Mouse (Mus musculus): ENCODE measurements at regions not wholly inside any gene's neighbourhood (a gene's known extent, or its start where the extent isn't known, plus 50 kb on each side); places are given as distances from the start of the nearest gene placed in this dataset.

DNA sequence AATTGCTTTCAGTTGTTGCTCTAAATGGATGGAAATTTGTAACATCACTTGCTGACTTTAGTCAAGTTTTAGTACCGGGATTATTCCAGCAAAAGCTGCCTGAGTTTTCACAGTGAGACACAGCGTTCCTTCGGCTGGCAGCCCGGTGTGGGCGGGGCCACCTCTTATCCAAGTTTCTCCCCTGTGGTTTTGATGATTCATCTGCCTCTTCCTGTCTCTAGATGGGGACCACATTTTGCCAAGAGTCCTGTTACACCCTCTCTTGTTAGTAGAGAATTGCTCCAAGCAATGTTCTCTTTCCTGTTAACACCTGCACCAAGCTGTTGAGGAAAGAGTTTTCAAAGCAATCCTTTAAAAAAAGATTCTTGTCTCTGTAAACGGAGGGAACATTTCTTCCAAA is 254.2 kb upstream of the Gm5148 start:
- DNase-seq (ENCODE audit: low spot score in 2 of 2), result peak; percentile 64 to 77

DNA sequence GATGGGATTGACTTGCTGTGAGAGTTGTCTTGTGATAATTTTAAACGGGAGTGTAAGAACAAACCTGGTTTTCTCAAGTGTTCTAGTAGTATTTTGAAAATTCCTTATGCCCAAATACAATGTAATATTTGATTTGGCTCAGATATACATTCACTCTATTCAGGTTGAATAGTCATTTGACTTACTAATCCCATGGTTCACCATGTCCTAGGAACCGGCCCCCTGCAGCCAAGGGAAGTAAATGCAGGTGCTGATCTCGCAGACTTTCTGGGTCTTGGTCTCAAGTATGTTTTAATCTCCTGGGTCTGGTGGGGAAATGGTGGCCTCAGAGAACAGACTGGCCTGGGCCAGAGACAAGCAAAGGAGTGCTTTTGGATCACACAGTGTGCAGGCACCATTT is 253.2 kb upstream of the Gm5148 start:
- DNase-seq (ENCODE audit: low spot score in 2 of 2), result no peak

DNA sequence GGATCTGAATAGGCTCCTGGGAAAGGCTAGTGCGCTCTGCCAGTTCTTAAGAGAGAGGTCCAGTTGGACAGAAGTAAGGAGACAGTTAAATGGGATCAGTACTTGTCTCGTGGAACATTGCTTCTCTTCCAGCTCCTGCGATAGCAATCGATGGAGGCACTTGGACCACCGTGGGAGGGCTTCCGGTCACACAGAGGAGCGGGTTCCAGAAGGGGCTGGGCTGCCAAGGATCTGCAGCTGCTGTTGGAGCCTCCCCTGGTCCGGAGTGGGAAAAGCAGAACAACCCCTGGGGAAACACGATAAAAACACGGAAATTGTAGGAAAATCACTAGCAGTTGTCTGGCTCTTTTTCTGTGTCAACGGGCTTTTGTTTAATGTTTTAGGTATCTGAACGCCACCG is 252.3 kb upstream of the Gm5148 start:
- DNase-seq (ENCODE audit: low spot score in 2 of 2), result peak; percentile 75 to 87

DNA sequence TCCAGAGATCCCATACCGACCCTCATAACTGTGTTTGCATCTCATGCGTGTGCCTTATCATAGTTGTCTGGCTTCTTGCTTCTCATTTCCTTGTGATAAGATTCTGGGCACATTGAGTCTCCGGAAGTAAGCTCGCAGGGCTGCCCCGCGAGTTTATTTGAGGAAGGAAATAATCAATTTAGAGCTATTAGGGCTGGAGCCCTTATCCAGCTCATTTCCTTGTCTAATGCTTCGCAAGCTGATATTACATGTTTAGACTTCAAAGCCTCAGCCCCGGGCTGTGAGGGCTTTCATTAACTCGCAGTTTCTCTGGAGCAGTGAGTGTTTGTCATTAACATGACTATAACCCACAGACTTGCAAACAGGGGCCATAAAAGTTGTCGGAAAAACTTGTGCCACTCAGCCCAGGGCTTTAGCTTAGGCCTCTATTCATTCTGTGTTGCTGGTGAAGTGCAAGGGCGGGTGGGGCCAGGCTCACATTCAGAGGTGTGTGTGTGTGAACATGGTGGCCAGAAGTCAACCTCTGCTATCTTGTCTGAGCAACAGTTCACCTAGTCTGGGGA is 251.0 kb upstream of the Gm5148 start:
- DNase-seq (ENCODE audit: low spot score in 2 of 2), result no peak

DNA sequence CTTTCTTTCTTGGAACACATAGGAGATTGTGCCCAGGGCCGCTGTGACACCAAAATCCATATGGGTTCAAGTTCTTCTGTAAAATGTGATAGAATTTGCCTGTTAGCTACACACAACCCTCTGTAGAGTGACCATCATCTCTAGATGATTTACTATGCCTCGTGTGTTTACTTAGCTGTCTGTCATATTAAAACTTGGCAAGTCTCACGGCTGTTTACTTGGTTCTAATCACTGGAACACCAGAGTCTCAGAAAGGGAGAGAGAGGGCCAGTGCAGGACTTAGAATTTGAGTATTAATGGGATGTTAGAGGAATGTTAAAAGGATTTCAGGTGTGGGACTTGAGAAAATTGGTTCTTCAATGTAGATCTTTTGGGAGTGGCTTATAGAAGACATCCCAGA is 248.6 kb upstream of the Gm5148 start:
- DNase-seq (ENCODE audit: low spot score in 2 of 2), result no peak

DNA sequence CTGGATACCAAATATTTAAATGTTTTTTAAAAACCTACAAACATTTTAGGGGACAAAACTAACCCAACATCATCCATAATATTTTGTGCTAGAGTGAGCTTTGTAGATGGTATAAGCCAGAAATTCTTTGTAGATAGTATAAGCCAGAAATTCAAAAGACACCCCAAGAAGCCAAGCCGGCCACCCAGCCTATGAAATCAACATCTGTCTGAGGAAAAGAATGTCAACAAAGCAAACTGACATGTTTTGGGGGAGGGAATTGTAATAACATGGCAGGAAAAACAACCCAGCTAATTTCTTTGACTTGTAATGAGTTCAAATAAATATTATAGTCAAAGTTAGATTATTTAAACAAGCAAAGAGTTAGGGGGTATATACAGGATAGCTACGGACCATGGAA is 246.9 kb upstream of the Gm5148 start:
- no peak for DNase-seq (ENCODE audit: low spot score in 2 of 2)

DNA sequence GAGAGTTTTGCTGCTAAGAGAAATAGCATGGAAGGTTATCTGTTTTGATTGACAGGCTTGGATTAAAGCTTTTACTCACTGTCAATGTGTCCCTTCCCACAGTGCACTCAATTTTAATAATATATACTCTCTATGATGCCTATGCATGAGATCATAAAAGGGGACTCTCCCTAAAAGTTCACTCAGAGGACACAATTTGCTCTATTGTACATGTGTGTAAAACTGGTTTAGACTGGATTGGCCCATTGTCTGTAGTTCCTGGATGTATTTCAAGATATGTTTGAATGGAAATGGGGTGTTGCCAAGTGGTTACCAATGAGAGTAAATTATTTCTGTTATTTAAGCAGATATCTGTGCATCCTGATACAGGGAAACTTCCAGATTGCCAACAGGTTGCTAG is 244.4 kb upstream of the Gm5148 start:
- DNase-seq (ENCODE audit: low spot score in 2 of 2), result no peak

DNA sequence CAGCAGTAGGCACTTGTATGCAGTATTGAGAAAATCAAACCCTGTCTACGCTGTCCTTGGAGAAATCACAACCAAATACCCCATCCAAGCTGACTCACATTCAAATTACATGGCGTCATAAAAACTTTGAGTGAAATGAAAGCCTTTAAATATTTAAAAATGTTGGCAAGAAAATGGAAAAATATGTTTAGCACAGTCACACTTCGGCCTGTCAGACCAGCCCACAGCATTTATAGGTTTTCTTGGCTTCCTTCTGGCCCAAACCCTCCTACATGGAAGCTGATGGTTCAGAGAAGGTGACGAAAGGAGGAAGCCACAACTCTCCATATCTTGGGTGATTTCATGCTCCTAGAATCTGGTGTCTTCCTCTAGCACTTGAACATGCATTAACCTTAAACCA is 240.9 kb upstream of the Gm5148 start:
- no peak for DNase-seq (ENCODE audit: low spot score in 2 of 2)

DNA sequence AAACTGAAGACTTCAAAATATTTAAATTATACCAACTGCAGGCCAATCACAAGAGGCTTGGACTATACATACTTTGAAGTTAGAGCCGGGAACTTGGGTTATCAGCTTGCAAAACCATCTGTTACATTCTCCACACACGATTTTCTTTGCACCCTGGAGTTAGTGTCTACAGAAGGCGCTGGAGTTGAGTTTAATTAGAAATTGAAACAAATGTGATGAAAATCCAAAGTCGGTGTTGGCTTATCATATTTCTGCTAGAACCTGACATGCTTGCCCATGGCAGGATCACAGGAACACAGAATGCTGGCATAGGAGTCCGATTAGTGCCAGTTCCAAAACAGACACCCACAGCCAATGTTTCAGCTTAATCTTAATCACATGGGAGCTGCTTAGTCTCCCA is 239.8 kb upstream of the Gm5148 start:
- no peak for DNase-seq (ENCODE audit: low spot score in 2 of 2)

DNA sequence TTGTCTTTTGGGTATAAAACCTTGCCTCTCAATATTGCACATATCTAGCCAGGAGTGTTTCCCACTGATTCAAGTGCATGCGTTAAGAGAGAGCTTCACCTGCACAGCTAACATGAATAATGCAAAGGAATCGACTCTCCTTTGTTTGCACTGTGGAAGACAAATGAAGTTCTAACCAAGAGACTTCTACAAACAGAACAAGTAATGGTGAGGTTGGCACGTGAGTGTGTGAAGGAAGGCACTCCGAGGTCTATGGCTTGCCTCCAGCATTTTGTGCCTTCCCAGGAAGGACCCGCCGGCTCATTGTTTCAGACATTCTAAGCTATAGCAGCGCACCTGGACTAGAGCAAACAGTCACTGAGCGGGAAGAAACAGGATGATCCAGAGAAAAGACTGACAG is 238.5 kb upstream of the Gm5148 start:
- no peak for DNase-seq (ENCODE audit: low spot score in 2 of 2)

DNA sequence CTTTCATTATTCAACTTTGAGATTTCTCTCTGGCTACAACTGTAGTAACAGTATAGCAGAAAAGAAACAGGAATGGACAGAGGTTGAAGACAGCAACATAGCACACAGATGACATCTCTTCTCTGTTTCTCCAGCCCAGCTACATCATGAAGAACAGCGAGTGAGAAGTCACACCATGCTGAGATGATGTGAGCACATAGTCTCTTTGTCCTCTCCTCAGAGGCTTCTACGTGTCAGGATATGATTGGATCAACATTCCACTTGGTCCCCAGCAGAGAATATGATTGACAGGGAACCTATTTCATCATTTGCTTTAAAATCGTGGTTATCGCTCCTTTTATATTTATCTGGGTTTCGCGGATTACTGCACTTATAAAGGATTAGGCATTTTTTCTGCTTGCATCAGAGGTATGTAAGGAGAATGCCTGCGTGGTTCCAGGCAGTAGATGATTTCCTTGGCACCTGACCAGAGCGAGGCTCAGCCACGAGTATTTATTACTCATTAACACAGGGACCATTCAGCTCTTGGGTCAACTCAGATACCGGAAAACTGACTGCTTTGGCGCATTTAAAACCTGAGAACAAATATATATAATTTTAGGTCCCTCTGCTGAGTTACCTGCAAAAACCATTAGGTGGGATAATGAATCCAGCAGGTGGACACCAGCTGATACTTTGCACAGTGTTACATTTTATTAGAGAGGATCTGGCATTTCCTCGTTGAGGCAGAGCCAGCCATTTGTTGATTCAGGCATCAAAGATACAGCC is 237.9 kb upstream of the Gm5148 start:
- peak in 1 of 2 experiments; percentile 35 for DNase-seq (ENCODE audit: low spot score in 2 of 2)

DNA sequence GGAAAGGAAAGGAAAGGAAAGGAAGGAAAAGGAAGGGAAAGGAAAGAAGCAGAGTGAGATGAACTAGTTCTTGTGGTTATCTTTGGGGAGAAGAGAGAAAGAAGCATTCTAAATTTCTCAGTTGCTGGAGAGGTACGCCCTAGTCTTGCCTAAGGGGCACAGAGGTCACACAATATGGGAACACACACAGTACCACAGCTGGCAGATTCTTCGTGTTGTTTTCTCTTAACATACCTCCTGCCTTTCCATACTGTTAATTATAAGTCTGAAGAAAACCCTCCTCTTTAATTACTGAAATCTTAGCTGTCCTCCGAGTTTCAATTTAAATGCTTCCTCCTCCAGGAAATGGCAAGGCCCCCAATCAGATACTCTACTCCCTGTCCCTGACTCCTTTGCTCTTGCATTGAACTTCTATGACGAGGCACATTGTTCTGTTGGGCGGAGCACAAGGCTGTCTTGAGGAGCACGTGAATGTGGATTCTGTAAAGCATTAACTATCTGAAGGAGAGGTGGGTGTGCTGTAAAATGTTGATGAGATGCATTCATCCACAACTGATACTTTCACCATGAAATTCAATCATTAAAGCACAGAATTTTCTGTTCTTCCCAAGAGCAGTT is 234.2 kb upstream of the Gm5148 start:
- DNase-seq (ENCODE audit: low spot score in 2 of 2), result no peak

DNA sequence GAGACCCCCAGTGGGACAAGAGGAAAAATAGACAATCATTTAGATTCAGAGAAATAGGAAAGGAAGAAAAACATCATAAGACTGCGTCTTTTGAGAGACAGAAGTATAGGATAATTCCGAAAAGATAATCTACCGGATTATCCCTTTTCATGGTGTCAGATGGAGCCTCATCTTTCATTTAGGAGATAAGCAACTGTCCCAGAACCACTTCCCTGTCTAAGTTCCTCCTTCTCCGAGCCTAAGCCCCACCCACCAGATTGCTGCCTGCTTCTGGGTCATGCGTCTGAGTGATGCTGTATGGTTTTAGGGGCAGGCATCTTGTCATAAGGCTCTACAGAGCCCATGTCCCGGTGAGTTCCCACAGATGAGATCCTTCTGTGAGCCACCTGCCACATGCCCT is 232.3 kb upstream of the Gm5148 start:
- no peak for DNase-seq (ENCODE audit: low spot score in 2 of 2)

DNA sequence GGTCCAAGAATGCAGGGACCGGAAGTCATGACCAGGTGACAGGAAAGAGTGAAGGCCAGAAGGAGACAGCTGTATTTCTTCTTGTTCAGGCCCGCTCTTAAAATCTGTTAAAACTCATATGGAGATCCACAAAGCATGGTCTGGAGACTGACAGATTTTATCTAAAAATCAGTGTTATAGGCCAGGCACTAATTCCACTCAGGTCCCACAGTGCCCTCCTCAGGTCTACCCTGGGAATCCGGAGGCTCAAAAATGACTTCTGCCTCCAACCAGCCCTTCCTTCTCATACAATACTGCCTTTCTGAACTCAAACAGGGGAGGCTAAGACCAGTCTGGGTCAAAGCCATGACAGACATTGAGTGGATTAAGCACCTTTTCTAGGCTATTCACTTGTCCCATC is 228.6 kb upstream of the Gm5148 start:
- DNase-seq (ENCODE audit: low spot score in 2 of 2), result peak in 1 of 2 experiments; percentile 23

DNA sequence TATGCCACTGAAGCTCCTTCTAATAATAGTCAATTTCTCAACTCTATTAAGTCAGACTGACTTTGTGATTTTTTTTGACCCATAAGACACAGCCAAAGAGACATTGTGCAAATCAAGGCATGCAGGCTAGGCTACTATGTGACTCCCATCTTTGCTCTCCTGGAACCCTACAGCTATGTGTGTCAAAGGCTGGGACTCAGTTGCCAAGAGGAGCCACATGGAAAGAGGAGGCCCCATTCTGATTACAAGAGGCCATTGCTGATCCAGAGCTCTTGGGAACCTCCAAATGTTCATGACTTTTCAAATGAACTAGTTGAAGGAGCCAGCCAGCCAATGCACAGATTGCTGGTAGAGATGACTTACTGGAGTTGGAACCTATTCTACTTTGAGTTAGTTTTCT is 228.0 kb upstream of the Gm5148 start:
- no peak for DNase-seq (ENCODE audit: low spot score in 2 of 2)

DNA sequence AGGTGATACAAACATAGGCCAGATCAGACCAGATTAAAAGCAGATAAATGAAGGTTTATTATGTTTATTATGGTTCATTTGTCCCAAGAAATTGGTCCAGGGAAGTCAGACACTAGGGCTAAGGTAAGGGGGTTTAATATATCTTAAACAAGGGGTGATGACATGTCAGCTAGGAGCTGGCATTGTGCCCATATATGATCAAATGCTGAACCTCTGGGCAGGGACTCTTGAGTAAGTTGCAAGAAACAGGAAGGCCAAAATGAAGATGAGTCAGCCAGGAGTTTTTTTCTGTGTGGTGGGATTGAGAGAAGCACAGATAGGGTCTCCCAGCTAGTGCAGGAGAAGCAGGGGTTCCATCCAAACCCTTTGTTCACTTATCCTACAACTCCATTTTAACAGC is 219.4 kb upstream of the Gm5148 start:
- no peak for DNase-seq (ENCODE audit: low spot score in 2 of 2)

DNA sequence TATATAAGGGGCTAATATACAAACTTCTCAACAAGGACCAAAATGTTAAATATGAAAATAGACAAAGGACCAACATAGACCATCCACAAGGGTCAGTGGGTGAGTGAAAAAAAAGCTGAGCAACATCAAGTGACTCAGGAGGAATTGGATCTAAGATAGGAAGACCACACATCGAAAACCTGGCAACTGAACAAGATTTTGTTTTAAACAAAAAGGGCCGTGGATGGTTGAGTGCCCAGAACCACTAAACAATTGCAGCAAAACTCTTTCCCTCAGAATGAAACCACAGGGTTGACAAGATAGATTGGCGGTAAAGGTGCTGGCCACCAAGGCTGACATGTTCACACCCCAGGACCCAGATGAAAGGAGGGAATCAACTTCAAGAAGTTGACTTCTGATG is 215.7 kb upstream of the Gm5148 start:
- DNase-seq (ENCODE audit: low spot score in 2 of 2), result no peak

DNA sequence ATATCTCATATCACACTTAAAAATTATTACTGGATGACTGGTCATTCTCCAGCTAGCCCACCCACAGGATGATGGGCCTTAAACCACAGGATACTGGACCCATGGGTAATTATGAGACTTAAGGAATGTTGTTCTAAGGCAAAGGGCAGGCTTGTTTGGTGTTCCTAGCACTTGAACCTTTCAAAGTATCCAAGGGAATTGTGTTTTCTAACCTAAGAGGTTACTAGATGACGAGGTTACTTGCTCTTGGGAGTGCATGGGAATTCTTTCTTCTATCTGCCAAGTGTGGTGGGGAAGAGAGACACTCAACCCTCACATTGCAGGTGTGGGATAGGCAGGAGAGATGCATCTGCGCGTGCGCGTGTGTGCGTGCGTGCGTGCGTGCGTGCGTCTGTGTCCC is 214.6 kb upstream of the Gm5148 start:
- DNase-seq (ENCODE audit: low spot score in 2 of 2), result no peak

DNA sequence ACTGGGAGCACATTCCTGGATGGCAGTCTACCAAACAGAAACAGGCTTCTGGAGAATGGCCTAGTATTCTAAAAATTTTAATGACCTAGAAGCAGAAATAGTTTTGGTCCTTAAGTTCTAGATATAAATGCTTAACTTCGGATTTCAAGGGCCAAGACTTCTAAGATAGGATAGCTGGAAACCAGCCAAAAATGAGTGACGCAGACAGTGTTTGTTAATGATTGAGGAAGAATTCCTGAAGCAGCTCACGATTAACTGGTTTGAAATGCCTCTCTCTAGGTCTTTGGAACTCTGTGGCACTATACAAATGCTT is 213.9 kb upstream of the Gm5148 start:
- peak in 1 of 2 experiments; percentile 33 for DNase-seq (ENCODE audit: low spot score in 2 of 2)

DNA sequence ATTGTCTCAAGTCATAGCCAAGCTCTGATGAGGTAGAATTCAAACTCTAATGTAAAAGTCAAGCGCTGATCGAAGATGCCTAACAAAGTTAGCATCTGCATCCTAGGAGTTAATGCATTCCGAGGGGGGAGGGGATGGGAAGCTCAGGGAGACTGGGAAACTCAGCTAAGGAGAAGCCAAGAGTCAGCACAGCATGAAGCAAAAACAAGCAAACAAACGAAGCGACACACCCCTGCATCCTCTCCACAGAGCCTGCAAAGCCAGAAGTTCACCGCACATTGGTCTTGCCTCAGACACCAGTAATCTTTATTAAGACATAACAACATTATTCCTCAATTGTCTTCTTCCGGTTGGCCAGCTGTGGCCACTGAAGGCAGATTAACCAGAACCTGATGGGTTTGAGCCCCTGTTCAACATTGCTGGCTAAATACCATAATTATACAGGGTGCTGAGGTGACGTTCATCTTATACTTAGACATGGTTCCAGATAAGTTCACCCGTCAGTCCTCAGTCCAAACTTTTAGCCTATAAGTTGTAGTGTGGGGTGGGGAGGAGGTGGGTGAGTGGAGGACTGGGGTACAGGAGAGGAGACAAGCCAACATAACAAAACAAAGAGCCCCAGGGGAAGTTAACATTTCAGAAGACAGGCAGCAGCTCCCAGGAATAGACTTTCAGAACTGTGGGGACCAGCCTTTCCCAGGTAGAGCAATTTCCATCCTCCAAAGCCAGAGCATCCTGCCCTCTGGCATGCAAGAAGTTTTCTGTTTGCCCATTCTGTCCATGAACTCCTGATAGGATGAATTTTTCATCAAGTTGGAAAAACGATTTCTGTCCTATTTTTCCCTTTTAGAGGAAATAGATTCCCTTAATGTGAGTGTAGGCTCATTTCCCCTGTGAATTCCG is 213.3 kb upstream of the Gm5148 start:
- DNase-seq (ENCODE audit: low spot score in 2 of 2), result peak in 1 of 2 experiments; percentile 31

DNA sequence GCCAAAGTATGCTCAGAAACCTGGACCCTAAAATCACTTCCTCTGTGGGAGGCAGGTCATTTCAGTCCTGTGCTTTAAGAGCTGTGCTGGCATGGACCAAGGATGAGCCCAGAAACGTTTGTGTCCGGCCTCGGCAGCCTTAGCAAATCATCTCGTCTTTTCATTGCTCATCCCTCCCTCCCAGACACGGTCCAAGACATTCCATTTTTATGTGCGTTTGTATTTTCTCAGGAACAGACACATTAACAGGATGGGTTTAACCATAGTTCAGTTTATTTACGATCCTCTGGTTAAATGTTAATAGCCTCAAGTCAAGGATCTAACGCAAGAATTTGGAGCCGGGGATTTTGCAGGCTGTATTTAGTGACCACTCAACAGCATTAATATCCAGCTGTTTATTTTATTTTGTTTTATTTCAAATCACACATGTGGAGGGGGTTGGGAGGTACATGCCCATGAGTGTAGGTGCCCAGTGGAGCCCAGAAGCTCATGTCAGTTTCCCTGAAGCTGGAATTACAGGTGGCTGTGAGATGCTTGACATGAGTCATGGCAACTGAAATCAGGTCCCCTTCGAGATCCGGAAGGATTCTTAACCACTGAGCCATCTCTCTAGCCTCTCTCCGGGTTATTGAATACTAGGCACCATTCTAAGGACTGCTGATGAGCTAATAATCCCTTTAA is 212.1 kb upstream of the Gm5148 start:
- DNase-seq (ENCODE audit: low spot score in 2 of 2), result peak in 1 of 2 experiments; percentile 42
